Mouse (Mus musculus) forebrain, embryonic 14.5 days (tissue): Measurements from ENCODE around the gene Ntrk2. TPM values are rescaled to one million over a fixed set of nuclear protein-coding genes. Genes with fewer than 3 reads are reported as not detected.
A peak's percentile ranks its signal among the peaks of the same experiment; 100 is the strongest.

Source experiments
- ATAC-seq: fragments of 200-750 bp; cut with Nextera tagmentation; 2 replicates; pipeline ENCODE4 v1.8.0; 2017; ENCODE audit warnings: mild to moderate bottlenecking, moderate library complexity
- DNase-seq: peaks from one replicate; pipeline ENCODE4 v3.0.0-alpha.2; 2015; ENCODE audit warnings: low spot score
- H3K27ac ChIP-seq: fragments of 300-500 bp; sonication (generic); 2 replicates; pipeline ENCODE4 v1.5.1; 2014; ENCODE audit warnings: low read depth, mild to moderate bottlenecking, control low read depth, low read length, moderate library complexity
- H3K27me3 ChIP-seq: fragments of 300-500 bp; sonication (generic); replicated peaks from 2 replicates; pipeline ENCODE4 v1.6.1; 2014; ENCODE audit warnings: low read length, control low read depth, mixed read lengths; ENCODE audit not compliant: control insufficient read depth, insufficient read depth
- H3K36me3 ChIP-seq: fragments of 300-500 bp; sonication (generic); 2 replicates; pipeline ENCODE4 v1.6.1; 2014; ENCODE audit warnings: low read length, control low read depth; ENCODE audit not compliant: control insufficient read depth, insufficient read depth
- H3K4me1 ChIP-seq: fragments of 300-500 bp; sonication (generic); 2 replicates; pipeline ENCODE4 v1.6.1; 2014; ENCODE audit warnings: antibody characterized with exemption, low read length, control low read depth; ENCODE audit not compliant: control insufficient read depth, insufficient read depth
- H3K4me2 ChIP-seq: fragments of 300-500 bp; sonication (generic); 2 replicates; pipeline ENCODE4 v1.6.1; 2014; ENCODE audit warnings: mild to moderate bottlenecking, control low read depth, low read length
- H3K4me3 ChIP-seq: fragments of 300-500 bp; sonication (generic); 2 replicates; pipeline ENCODE4 v1.5.1; 2014; ENCODE audit warnings: low read depth, low read length, control low read depth
- H3K9ac ChIP-seq: fragments of 300-500 bp; sonication (generic); 2 replicates; pipeline ENCODE4 v1.6.1; 2014; ENCODE audit warnings: mild to moderate bottlenecking, low read length, control low read depth, moderate library complexity
- H3K9me3 ChIP-seq: fragments of 300-500 bp; sonication (generic); replicated peaks from 2 replicates; pipeline ENCODE4 v1.6.1; 2016; ENCODE audit warnings: low read length, control low read depth, mixed read lengths; ENCODE audit not compliant: control insufficient read depth
- WGBS: fragments of 180-500 bp; shearing (Covaris S2); extraction: QIAGEN DNeasy Blood & Tissue Kit; methylation state at CpG from one replicate; pipeline ENCODE4 v1.1.7; 2014; 5-methylcytosine and 5-hydroxymethylcytosine counted together
- polyA plus RNA-seq: library from polyadenylated mRNA; unstranded; fragments of >200 nt; fragmentation: Nextera tagmentation; extraction: Ambion mirVana; gene quantifications from 2 replicates; pipeline ENCODE4 v1.2.1, GENCODE M21; 2014

Ntrk2 gene
- polyA plus RNA-seq, 1 experiment from 2014 or later = 49.9 TPM

DNA sequence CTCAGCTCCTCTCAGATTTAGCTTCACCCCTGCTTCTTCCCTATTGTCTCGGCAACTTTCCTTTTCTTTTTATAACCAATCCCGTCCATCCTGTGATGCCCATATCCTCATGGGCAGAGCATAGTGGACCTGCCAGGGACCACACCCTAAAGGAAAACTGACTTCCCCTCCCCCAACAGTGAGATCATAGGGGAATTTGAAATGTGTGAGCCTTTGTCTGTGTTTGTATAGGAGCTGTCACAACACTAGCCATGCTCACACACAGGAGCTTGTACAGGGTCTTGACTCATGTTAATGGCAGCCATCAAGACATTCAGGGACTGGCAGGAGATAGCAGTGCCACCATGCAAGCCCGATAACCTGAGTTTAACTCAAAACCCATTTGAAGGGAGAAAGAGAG, 118.1 kb downstream of the Ntrk2 start:
- DNase-seq (no peak), ATAC-seq (peak; percentile 38)
- Histone ChIP-seq H3K4me1 (peaks cover 21% of the 10 kb centered on the region; the same call in 1 of the 2 replicates), H3K9me3 (no peaks in the 10 kb centered on the region), H3K4me2 (no peak overlapping the region), H3K27me3 (no peaks in the 10 kb centered on the region), H3K9ac (no peak overlapping the region), H3K27ac (no peak overlapping the region), H3K36me3 (no peaks in the 10 kb centered on the region), H3K4me3 (no peak overlapping the region)
- 36% methylated on average over 3 of the region's 3 CpGs for WGBS

DNA sequence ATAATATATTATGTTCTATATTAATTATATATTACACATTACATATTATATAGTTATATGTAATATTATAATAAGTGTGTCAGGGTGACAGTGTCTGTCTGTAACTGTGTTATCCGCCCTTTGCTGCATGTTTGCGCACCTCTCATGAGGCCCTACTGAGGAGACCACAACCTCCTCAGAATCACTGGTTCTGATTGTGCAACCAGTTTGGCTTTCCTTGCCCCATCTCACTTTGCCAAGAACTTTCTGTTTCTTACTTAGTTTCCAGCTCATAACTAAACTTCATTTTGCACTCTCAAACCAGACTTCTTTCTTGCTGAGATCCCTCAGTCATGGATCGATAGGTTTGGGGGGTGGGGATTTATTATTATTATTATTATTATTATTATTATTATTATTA, 120.8 kb downstream of the Ntrk2 start:
- no peak for DNase-seq
- H3K27me3 ChIP-seq = no peaks in the 10 kb centered on the region
- no peak for ATAC-seq
- H3K9me3 ChIP-seq = no peaks in the 10 kb centered on the region
- H3K4me1 ChIP-seq = peaks cover 21% of the 10 kb centered on the region; the same call in 1 of the 2 replicates
- no peak overlapping the region for H3K4me2 ChIP-seq
- no peak overlapping the region for H3K9ac ChIP-seq
- no peak overlapping the region for H3K27ac ChIP-seq
- 93% methylated on average over 3 of the region's 3 CpGs for whole genome bisulfite sequencing
- no peak overlapping the region for H3K4me3 ChIP-seq
- H3K36me3 ChIP-seq = no peaks in the 10 kb centered on the region

DNA sequence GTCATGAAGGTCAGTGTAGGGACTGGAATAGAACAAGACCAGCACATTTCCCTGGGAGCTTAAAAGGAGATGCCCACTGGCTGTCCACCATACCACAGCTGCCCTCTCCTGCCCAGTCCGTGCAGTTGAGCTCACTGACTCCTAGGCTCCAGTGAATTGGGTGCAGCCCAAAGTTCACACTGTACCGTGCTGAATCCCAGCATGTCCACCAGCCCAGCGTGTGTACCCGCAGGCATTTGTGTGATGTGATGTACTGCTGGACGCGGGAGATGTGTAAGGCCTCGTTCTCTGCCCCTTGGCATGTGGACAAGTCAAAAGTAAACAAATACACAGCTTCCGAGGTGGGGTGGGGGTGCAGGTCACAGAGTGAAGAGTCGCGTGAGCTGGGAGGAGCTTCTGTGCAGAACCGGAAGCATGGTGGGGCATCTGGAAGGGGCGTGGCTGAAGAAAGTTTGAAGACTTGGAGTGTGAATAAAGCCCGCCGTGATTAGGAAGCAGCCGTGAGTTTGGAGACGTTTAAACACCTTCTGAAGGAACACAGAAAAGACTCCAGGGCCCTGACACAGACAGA, 121.4 kb downstream of the Ntrk2 start:
- no peak overlapping the region for H3K4me3 ChIP-seq
- H3K27me3 ChIP-seq = no peaks in the 10 kb centered on the region
- H3K9me3 ChIP-seq = no peaks in the 10 kb centered on the region
- WGBS = 78% methylated on average over 16 of the region's 16 CpGs
- no peak overlapping the region for H3K4me2 ChIP-seq
- H3K4me1 ChIP-seq = peaks cover 22% of the 10 kb centered on the region; the same call in 1 of the 2 replicates
- ATAC-seq (no peak), DNase-seq (no peak)
- H3K36me3 ChIP-seq = no peaks in the 10 kb centered on the region
- no peak overlapping the region for H3K9ac ChIP-seq
- peak overlapping the region; percentile 17; the same call in 1 of the 2 replicates for H3K27ac ChIP-seq

DNA sequence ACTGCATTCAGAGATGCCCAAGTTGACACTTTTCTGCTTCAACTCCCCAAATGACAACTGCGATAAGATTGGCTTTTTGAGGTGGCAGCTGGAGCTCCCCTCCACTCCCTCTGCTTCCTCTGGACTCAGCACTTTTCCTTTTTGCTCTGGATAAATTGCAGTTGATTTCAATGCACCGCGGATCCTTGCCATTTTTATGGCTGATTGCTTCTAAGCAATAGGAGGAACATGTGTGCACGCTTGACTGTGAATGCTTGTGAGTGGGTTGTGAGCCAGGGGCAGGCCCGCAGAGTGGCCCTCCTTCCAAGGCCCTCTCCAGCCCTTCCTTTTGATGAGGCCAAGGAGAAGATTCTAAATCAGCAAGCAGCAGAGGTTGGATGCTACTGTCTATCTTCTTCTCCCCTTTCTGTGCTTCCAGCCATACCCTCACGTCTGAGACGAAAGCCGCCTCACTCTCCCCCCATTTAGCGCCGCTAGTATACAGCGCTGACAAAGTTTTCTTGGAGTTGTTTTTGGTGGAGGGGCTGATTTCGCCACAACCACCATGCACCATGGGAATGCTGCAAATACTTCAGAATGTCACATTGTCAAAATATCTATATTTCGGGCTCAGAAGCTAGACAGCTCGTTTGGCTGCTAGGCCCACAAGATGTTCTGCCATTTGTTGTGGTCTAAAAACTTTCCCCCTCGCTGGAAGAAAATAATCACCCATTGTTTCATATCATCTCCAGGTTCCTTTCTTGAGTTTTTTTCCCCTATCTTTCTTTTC, 122.5 kb downstream of the Ntrk2 start:
- Histone ChIP-seq H3K27ac (peak overlapping the region; percentile 17; the same call in 1 of the 2 replicates), H3K4me2 (no peak overlapping the region)
- ATAC-seq = peak; percentile 63; the same call in 1 of the 2 replicates

DNA sequence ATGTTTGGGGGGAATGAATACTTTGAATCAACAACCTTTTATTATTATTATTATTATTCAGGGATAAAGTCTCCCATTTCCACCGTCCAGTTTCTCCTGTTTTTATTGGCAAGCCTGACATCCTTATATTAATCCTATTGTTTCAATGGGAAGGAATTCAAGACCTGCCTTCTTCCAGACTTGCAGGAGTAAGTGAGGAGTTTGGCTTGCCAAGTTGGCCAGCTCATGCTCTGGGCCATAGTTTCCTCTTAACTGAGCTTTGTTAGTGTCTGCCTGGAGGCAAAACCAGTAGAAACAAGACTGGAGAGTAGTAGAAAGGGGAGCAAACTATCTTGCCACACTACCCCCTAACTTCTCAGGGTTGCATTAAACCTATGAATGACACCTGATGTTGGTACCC, 123.8 kb downstream of the Ntrk2 start:
- Histone ChIP-seq H3K4me3 (no peak overlapping the region), H3K4me2 (no peak overlapping the region), H3K36me3 (no peaks in the 10 kb centered on the region), H3K27me3 (no peaks in the 10 kb centered on the region), H3K9me3 (no peaks in the 10 kb centered on the region), H3K9ac (no peak overlapping the region), H3K27ac (no peak overlapping the region), H3K4me1 (peaks cover 20% of the 10 kb centered on the region)
- ATAC-seq (no peak), DNase-seq (no peak)
- WGBS = 53% methylated on average over 1 of the region's 1 CpGs

More for the DNA sequence above, 122.5 kb downstream of the Ntrk2 start:
- 53% methylated on average over 15 of the region's 15 CpGs for WGBS
- no peaks in the 10 kb centered on the region for H3K27me3 ChIP-seq
- no peaks in the 10 kb centered on the region for H3K36me3 ChIP-seq
- H3K4me1 ChIP-seq = peaks cover 28% of the 10 kb centered on the region
- no peak overlapping the region for H3K9ac ChIP-seq
- H3K4me3 ChIP-seq = no peak overlapping the region
- DNase-seq = peak; percentile 71
- no peaks in the 10 kb centered on the region for H3K9me3 ChIP-seq

DNA sequence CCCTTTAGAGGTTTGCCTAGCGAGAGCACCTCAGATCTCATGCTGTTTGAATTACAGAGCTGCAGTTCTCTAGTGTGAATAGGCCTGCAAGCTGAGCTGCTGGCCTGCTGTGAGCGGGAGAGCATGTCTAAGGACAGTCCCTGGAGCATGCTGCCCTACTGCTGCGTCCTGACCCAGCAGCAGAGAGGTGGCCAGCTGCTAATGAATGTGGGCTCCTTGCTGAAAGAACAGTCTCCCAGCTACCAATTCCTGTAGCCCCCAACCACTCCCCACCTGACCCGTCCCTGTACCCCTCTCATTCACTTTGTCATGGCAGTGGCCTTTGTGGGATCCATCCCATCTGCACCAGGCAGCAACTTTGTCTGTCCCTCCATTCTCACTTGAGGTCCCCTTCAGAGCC, 126.8 kb downstream of the Ntrk2 start:
- no peak for DNase-seq
- Histone ChIP-seq H3K4me1 (peaks cover 26% of the 10 kb centered on the region), H3K9me3 (no peaks in the 10 kb centered on the region), H3K27ac (no peak overlapping the region), H3K4me2 (no peak overlapping the region), H3K9ac (no peak overlapping the region), H3K4me3 (no peak overlapping the region), H3K27me3 (no peaks in the 10 kb centered on the region), H3K36me3 (no peaks in the 10 kb centered on the region)
- no peak for ATAC-seq
- WGBS = 21% methylated on average over 4 of the region's 4 CpGs

DNA sequence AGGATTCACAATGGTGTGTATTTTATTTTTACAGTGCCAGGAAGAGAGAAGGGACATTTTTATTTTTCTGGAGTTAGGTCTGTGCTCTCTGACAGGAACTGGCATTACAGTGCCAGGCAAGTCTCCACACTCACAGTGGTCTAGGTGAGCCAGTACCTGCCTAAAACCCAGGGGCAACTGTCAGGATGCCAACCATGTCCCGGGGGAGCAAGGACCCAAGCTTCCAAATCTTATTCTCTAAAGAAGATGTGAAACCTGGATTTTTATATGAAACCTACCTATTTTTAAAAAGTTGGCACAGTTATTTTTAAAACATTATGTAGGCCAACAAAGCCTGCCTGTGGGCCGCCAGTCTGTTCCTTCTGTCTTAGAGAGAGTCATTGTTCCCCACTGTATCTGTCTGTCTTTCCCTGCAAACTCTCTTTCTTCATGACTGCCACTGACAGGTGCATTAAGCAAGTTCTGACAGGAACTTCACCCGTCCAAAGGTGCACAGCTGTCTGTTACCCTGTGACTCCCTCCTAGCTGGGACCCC, 128.3 kb downstream of the Ntrk2 start:
- peaks cover 19% of the 10 kb centered on the region for H3K4me1 ChIP-seq
- WGBS = 76% methylated on average over 3 of the region's 3 CpGs
- no peak overlapping the region for H3K4me2 ChIP-seq
- no peak for ATAC-seq
- no peaks in the 10 kb centered on the region for H3K9me3 ChIP-seq
- no peak overlapping the region for H3K27ac ChIP-seq
- no peaks in the 10 kb centered on the region for H3K27me3 ChIP-seq
- DNase-seq = no peak
- H3K9ac ChIP-seq = no peak overlapping the region
- no peak overlapping the region for H3K4me3 ChIP-seq
- no peaks in the 10 kb centered on the region for H3K36me3 ChIP-seq

DNA sequence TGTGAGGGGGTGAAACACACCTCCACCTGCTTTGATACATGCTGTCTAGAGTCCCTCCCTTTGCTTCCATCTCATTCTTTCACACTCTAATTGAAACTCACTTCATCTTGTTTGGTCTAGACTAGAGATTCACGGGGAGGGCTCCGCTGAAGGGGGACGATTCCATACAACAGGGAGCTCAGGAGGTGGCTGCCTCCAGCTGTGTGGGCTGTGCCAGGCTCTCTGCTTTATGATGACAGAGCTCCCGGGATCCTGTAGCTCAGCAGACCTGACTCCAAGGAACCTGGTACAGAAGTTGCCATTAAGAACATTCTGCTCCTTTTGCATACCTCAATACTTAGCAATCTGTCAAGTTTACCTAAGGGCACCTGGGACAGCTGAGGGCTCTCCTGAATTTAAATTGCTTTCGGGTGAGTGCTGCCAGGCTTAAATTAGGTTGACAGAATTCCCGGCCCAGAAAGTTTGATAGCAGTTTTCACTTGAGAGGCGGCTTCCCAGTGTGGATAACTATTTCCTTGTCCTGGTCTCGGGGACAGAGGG, 129.7 kb downstream of the Ntrk2 start:
- H3K27me3 ChIP-seq = no peaks in the 10 kb centered on the region
- H3K9ac ChIP-seq = no peak overlapping the region
- no peaks in the 10 kb centered on the region for H3K36me3 ChIP-seq
- no peak overlapping the region for H3K4me2 ChIP-seq
- no peak overlapping the region for H3K27ac ChIP-seq
- DNase-seq (no peak), ATAC-seq (no peak)
- H3K9me3 ChIP-seq = no peaks in the 10 kb centered on the region
- H3K4me1 ChIP-seq = peaks cover 19% of the 10 kb centered on the region
- WGBS = 14% methylated on average over 8 of the region's 8 CpGs
- H3K4me3 ChIP-seq = no peak overlapping the region

DNA sequence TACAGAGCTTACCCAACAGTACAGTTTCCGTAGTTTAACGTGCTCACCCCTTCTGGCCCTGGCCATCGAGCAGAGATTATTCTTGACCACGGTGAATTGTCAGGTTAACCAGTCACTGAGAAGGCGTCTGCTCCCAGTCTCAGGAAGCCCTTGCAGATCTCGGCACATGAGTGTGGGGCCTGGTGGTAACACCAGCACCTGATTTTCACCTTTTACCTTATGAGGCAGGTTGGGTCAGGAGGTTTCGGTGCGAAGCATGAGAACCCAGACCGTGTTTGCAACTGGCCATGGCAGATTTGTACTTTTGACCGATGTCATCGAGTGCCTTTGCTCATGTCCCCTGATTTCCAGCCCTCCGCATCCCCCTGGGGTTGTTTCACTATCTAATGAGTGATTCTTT, 131.5 kb downstream of the Ntrk2 start:
- no peak for DNase-seq
- Histone ChIP-seq H3K27ac (no peak overlapping the region), H3K4me3 (no peak overlapping the region), H3K36me3 (no peaks in the 10 kb centered on the region), H3K9me3 (no peaks in the 10 kb centered on the region), H3K4me2 (no peak overlapping the region), H3K4me1 (peaks cover 17% of the 10 kb centered on the region), H3K9ac (no peak overlapping the region), H3K27me3 (no peaks in the 10 kb centered on the region)
- 94% methylated on average over 12 of the region's 12 CpGs for WGBS
- ATAC-seq = no peak
